Mouse (Mus musculus) right cerebral cortex, adult 2 months (tissue): ENCODE measurements around the gene Fgfr2.

Experiments
- DNase-seq, 2 experiments: peaks; one replicate each; pipeline ENCODE4 v3.0.0; 2021 to 2022; ENCODE audit warnings: low spot score in 2 of 2

Gene Fgfr2

GRCm38 (mm10) chr7:130659129-130659528 is 2464.0 kb downstream of the Fgfr2 start:
- no peak for DNase-seq

- no peak for DNase-seq
These were observed 2465.4 kb downstream of the Fgfr2 start for GRCm38 (mm10) chr7:130657751-130658150.

GRCm38 (mm10) chr7:130656965-130657364 is 2466.2 kb downstream of the Fgfr2 start:
- DNase-seq: no peak

DNA sequence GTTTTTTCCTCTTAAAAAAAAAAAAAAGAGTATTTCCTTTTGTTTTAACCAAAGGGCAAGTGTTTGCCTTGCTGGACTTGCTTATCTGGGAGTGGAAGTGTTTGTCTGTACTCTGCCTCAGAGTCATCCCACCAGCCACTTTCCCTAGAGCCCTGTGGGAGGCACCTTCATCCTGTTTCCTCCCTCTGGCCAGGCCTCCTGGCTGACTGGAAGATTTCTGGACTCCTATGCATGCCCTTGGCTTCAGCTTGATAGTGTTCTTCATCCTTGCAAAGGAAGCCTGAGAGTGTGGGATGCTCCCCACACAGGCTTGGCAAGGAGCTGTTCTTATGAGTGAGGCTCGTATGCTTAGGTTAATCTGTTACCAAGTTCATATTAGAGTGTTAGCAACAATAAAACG is 2468.6 kb downstream of the Fgfr2 start:
- no peak for DNase-seq

GRCm38 (mm10) chr7:130653036-130653555 is 2470.1 kb downstream of the Fgfr2 start:
- DNase-seq: no peak

DNA sequence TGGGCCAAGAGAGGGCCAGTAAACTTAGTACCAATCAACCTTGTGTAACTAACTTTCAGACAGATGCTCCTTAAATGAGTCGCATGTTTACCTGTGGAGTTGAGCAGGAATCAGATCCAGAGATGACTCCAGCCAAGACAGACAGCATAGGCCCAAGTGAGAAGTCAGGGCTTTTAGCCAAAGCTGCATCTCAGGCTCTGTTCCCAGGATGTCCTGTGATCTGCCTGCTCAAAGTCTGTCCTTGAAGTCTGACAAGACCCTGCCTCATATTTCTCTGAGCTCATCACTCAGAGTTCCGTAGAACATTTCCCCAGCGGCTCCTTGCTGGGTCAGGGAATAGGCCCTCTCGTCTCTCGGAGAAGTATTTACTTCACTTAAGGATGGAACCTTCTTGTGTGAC is 2472.5 kb downstream of the Fgfr2 start:
- DNase-seq: no peak

GRCm38 (mm10) chr7:130649257-130649656 is 2473.9 kb downstream of the Fgfr2 start:
- DNase-seq: no peak

- no peak for DNase-seq
These were observed 2475.1 kb downstream of the Fgfr2 start for GRCm38 (mm10) chr7:130648061-130648460.

DNA sequence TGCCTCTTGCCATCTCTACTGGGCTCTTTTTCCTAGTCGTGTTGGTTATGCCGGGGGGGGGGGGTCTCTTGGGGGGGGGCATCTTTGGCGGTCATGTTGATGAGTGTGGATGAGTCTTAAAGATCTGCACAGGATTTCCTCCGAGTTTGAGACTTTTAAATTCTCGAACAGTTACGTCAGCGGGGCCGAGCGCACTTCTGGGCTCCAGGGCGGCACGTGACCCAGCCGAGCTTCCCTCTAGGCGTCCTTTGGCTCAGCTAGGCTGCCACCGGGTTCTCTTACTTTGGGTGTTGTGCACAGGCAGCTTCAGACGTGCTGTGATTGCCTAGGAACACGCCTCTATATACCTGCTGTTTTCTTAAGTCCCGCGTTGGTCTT is 2476.4 kb downstream of the Fgfr2 start:
- no peak for DNase-seq

DNA sequence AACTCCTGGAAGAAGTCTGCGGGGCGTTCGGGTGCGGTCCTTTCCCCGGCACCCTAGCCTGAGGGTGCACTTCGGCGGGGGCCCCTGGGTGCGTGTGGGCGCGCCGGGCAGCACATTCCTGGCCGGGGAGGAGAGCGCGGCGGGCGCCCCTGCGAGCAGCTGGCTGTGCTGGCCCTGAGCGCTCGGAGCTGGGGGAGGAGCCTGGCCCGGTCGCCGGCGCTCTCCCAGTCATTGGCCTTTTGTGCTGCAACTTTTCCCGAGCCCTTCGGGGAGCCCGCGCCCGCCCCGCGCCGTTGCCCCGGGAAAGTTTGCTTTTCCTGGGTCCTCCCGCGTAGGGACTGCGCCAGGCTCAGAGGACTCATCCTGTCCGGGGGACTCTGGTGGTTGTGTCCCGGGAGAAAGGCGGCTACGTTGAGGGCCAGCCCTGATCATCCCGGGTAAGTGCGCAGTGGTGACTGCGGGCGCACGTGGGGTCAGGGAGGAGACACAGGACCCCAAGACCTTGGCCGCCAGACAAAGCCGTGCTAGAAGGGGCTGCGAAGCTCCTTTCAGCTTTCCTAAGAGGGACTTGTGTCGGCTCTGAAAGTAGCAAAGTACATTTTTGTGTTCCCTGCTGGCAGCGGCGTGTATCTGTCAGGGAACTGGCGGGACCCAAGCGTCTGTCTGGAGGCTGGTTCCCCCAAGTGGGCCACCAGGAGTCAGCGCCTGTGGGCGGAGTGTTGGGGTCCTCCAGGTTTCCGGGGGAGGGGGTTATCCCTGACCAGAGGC is 2477.0 kb downstream of the Fgfr2 start:
- no peak for DNase-seq

- DNase-seq: no peak
These were observed 2477.7 kb downstream of the Fgfr2 start for GRCm38 (mm10) chr7:130645332-130645993.

GRCm38 (mm10) chr7:130640681-130641080 is 2482.5 kb downstream of the Fgfr2 start:
- no peak for DNase-seq

- DNase-seq: no peak
These were observed 2485.3 kb downstream of the Fgfr2 start for GRCm38 (mm10) chr7:130637811-130638210.

DNA sequence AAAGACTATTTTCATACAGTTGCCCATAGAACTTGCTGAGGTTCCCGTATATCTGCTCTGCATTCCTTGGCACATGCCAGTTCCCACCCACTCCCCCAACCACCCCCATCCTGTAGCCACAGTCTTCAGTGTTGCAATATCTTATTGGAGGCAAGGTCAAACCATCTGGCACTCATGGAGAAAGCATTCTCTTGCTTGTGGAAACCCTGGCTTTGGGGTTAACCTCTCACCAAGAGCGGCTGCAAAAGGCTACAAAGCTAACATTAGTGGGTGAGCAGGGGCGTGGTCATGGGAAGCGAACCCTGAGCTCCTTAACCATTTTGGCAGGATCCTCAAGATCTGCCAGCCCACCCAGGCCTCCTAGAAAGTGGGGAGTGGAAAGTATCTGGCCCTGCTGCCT is 2486.2 kb downstream of the Fgfr2 start:
- DNase-seq: no peak

DNA sequence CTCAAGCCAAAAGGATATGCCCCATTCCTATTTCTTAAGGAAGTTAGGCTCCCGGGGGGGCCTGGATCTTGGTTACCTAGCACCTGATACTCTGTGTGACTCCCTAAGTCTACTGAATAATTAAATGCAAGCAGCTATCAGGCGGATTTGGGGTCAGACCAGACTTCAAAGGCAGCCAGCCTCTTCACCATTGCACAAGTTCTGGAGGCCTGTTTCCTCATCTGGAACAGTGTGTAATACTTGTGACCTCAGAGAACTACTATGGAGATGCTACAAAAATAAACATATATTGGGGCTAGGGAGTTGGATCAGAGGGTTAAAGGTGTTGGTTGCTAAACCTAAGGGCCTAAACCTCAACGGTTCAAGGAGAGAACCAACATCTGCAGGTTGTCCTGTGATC is 2486.9 kb downstream of the Fgfr2 start:
- DNase-seq: no peak

DNA sequence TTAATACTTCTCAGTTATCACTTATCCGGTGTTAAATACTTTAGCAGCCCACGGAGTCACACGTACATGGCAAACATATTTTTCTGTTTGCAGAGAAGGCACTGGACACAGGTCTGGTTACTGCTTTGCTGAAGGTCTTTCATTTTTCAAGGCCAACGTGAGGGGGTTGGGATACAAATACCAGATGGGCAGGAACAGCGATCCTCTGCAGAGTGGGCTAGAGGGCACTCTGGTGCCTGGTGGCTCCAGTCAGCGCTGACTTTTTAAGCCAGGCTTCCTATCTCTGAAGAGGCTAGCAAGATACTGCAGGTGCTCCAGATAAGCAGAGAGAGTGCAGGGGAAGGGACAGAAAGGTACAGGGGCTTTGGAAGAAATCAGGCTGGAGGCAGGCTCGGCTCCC is 2487.9 kb downstream of the Fgfr2 start:
- DNase-seq: no peak

- DNase-seq: no peak
These were observed 2488.8 kb downstream of the Fgfr2 start for GRCm38 (mm10) chr7:130634259-130634871.

DNA sequence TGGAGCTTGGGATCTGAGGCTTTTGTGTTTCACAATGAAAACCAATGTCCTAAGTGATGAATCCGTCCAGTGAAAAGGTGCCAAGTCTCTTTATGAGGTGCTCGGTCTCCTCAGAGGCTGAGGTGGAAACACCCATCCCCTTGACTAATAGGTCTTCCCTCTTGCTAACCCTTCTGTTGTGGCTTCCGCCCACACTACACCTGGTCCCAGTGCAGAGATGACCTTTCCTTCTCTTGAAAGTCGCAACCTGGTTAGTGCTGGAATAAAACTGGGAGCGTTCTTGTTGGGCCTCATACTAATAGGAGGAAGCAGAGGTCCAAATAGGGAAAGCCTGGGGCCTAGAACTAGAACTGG is 2490.8 kb downstream of the Fgfr2 start:
- DNase-seq: no peak

DNA sequence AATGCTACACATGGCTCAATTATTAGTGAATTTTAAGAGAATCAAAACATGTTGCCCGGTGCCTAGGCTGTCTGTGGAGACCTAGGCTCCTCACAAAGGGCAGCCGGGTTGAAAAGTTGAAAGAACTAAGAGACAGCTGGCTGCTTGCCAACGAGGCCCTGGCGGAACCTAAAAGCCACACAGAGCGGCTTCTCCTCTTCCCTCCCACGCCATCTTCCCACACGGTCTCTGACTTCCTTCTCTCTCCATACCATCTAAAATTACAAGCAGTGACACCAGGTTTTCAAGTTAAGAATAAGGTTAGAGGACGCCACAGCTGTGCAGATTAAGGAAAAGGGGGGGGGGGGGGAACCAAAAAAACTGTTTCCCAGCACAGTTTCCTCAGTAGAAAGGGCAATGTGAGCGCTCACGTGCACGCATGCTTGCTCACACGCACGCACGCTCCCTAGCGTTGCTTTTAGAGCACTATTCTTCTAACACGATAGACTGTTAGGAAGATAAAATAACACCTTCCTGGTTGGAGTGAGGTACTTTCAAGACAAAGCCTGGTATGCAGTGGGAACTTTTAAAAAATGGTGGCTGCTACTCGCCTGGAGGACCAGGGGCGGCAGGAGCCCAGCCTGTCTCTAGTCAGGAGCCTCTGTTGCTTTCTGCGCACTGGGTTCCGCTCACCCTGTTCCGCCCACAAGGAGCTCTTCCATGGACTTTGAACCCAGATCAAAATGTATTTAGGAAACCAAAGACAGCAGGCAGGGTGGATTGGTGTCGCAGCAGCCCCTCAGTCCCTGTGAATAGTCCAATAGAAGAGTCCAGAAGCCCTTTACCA is 2491.4 kb downstream of the Fgfr2 start:
- no peak for DNase-seq

GRCm38 (mm10) chr7:130630956-130631355 is 2492.2 kb downstream of the Fgfr2 start:
- no peak for DNase-seq

DNA sequence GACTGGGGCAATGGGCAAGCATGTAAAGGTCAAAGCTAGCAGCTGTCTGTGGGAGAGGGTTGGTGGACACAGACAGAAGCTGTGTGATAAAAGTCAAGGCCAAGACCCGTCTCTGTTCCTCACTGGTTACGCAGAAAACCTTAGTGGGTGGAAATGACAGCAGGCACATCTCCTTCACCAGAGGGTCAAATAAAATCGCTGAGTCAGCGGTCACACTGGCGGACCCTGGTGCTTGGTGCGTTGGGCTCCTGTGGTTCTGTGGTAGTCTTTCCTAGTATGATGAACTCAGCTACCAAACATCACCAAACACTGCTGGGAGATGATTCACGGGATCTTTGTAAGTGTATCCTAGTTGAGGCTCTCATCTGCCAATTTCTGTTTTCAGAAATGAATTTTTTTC is 2493.2 kb downstream of the Fgfr2 start:
- DNase-seq: no peak

DNA sequence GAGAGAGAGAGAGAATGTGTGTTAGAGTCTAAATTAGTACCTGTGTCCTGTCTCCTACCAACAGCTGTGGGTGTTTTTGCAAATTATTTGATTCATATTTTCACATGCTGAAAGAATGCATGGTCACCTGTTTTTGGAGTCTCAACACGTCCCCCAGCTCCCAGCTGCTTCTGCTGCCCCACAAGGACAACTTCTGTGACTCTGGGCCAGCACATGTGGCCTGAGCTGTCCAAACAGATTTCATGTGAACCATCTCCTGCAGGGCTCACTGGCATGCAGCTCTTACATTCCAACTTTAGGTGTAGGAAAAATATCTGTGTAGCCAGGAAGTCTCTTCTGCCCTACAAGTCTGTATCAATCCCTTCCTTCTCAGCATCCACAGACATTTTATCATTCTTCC is 2494.5 kb downstream of the Fgfr2 start:
- no peak for DNase-seq
